Mouse (Mus musculus): ENCODE measurements at regions not wholly inside any gene's neighbourhood (a gene's known extent, or its start where the extent isn't known, plus 50 kb on each side); places are given as distances from the start of the nearest gene placed in this dataset.
A peak's percentile ranks its signal among the peaks of the same experiment; 100 is the strongest.

GRCm38 (mm10) chr5:74943737-74944403, 100.7 kb downstream of the Chic2 start:
- Histone ChIP-seq H3K4me3 (ENCODE audit: low read depth, low read length) (peak overlapping the region; percentile 10; the same call in 1 of the 2 replicates), H3K4me2 (ENCODE audit: low read depth, severe bottlenecking) (peak overlapping the region; percentile 36), H3K4me1 (ENCODE audit: control insufficient read depth, insufficient read depth, low read length) (peaks cover 5% of the 10 kb centered on the region; the same call in 1 of the 2 replicates), H3K36me3 (ENCODE audit: control insufficient read depth, insufficient read depth, low read length) (no peaks in the 10 kb centered on the region), H3K9ac (ENCODE audit: low read length) (0 out of 2 replicates have a peak overlapping the region, but pooled peaks have one; percentile 23), H3K9me3 (ENCODE audit: control insufficient read depth, low read length) (no peaks in the 10 kb centered on the region), H3K27ac (replicated peaks; ENCODE audit: low read depth, low read length) (no peak overlapping the region), H3K27me3 (ENCODE audit: control insufficient read depth, insufficient read depth, low read length) (no peaks in the 10 kb centered on the region)
- peak; percentile 65; the same call in 1 of the 2 replicates for ATAC-seq (ENCODE audit: insufficient number of reproducible peaks, low FRiP score, low TSS enrichment, low read depth)
- DNase-seq (ENCODE audit: low spot score) = peak; percentile 93
- WGBS = under 1% methylated on average over 23 of the region's 23 CpGs

- H3K4me3 ChIP-seq (ENCODE audit: low read depth, low read length) = no peak overlapping the region
- H3K36me3 ChIP-seq (ENCODE audit: control insufficient read depth, insufficient read depth, low read length) = no peaks in the 10 kb centered on the region
- peak overlapping the region; percentile 23; the same call in 1 of the 2 replicates for H3K27ac ChIP-seq (replicated peaks; ENCODE audit: low read depth, low read length)
- H3K27me3 ChIP-seq (ENCODE audit: control insufficient read depth, insufficient read depth, low read length) = no peaks in the 10 kb centered on the region
- peak; percentile 65 for DNase-seq (ENCODE audit: low spot score)
- no peaks in the 10 kb centered on the region for H3K9me3 ChIP-seq (ENCODE audit: control insufficient read depth, low read length)
- H3K4me1 ChIP-seq (ENCODE audit: control insufficient read depth, insufficient read depth, low read length) = peaks cover 8% of the 10 kb centered on the region; the same call in 1 of the 2 replicates
- WGBS = 2% methylated on average over 13 of the region's 13 CpGs
- peak overlapping the region; percentile 25; the same call in 1 of the 2 replicates for H3K4me2 ChIP-seq (ENCODE audit: low read depth, severe bottlenecking)
- ATAC-seq (ENCODE audit: insufficient number of reproducible peaks, low FRiP score, low TSS enrichment, low read depth) = peak; percentile 23; the same call in 1 of the 2 replicates
- no peak overlapping the region for H3K9ac ChIP-seq (ENCODE audit: low read length)
Measured at GRCm38 (mm10) chr5:74941426-74941825, 103.1 kb downstream of the Chic2 start.

GRCm38 (mm10) chr5:74937416-74937940, 107.1 kb downstream of the Chic2 start:
- no peak for ATAC-seq (ENCODE audit: insufficient number of reproducible peaks, low FRiP score, low TSS enrichment, low read depth)
- Histone ChIP-seq H3K9ac (ENCODE audit: low read length) (no peak overlapping the region), H3K4me3 (ENCODE audit: low read depth, low read length) (no peak overlapping the region), H3K4me1 (ENCODE audit: control insufficient read depth, insufficient read depth, low read length) (peaks cover 10% of the 10 kb centered on the region; the same call in 1 of the 2 replicates), H3K27ac (replicated peaks; ENCODE audit: low read depth, low read length) (no peak overlapping the region), H3K27me3 (ENCODE audit: control insufficient read depth, insufficient read depth, low read length) (no peaks in the 10 kb centered on the region), H3K4me2 (ENCODE audit: low read depth, severe bottlenecking) (no peak overlapping the region), H3K9me3 (ENCODE audit: control insufficient read depth, low read length) (no peaks in the 10 kb centered on the region), H3K36me3 (ENCODE audit: control insufficient read depth, insufficient read depth, low read length) (no peaks in the 10 kb centered on the region)
- 46% methylated on average over 7 of the region's 7 CpGs for WGBS
- no peak for DNase-seq (ENCODE audit: low spot score)

GRCm38 (mm10) chr5:74936087-74936486, 108.5 kb downstream of the Chic2 start:
- peaks cover 11% of the 10 kb centered on the region for H3K4me1 ChIP-seq (ENCODE audit: control insufficient read depth, insufficient read depth, low read length)
- 70% methylated on average over 5 of the region's 5 CpGs for WGBS
- H3K9ac ChIP-seq (ENCODE audit: low read length) = no peak overlapping the region
- H3K4me3 ChIP-seq (ENCODE audit: low read depth, low read length) = no peak overlapping the region
- H3K27me3 ChIP-seq (ENCODE audit: control insufficient read depth, insufficient read depth, low read length) = no peaks in the 10 kb centered on the region
- H3K9me3 ChIP-seq (ENCODE audit: control insufficient read depth, low read length) = no peaks in the 10 kb centered on the region
- ATAC-seq (ENCODE audit: insufficient number of reproducible peaks, low FRiP score, low TSS enrichment, low read depth) = no peak
- no peak for DNase-seq (ENCODE audit: low spot score)
- H3K4me2 ChIP-seq (ENCODE audit: low read depth, severe bottlenecking) = no peak overlapping the region
- no peaks in the 10 kb centered on the region for H3K36me3 ChIP-seq (ENCODE audit: control insufficient read depth, insufficient read depth, low read length)
- no peak overlapping the region for H3K27ac ChIP-seq (replicated peaks; ENCODE audit: low read depth, low read length)

- DNase-seq (ENCODE audit: low spot score) = no peak
- no peaks in the 10 kb centered on the region for H3K36me3 ChIP-seq (ENCODE audit: control insufficient read depth, insufficient read depth, low read length)
- no peak overlapping the region for H3K4me3 ChIP-seq (ENCODE audit: low read depth, low read length)
- ATAC-seq (ENCODE audit: insufficient number of reproducible peaks, low FRiP score, low TSS enrichment, low read depth) = no peak
- H3K9ac ChIP-seq (ENCODE audit: low read length) = no peak overlapping the region
- H3K27ac ChIP-seq (replicated peaks; ENCODE audit: low read depth, low read length) = no peak overlapping the region
- WGBS = 78% methylated on average over 8 of the region's 8 CpGs
- peaks cover 11% of the 10 kb centered on the region for H3K4me1 ChIP-seq (ENCODE audit: control insufficient read depth, insufficient read depth, low read length)
- no peak overlapping the region for H3K4me2 ChIP-seq (ENCODE audit: low read depth, severe bottlenecking)
- no peaks in the 10 kb centered on the region for H3K27me3 ChIP-seq (ENCODE audit: control insufficient read depth, insufficient read depth, low read length)
- H3K9me3 ChIP-seq (ENCODE audit: control insufficient read depth, low read length) = no peaks in the 10 kb centered on the region
Measured at GRCm38 (mm10) chr5:74935676-74936075, 108.9 kb downstream of the Chic2 start.

GRCm38 (mm10) chr5:74933276-74933675, 111.3 kb downstream of the Chic2 start:
- Histone ChIP-seq H3K27ac (replicated peaks; ENCODE audit: low read depth, low read length) (no peak overlapping the region), H3K4me3 (ENCODE audit: low read depth, low read length) (no peak overlapping the region), H3K4me1 (ENCODE audit: control insufficient read depth, insufficient read depth, low read length) (peaks cover 11% of the 10 kb centered on the region), H3K9me3 (ENCODE audit: control insufficient read depth, low read length) (no peaks in the 10 kb centered on the region), H3K36me3 (ENCODE audit: control insufficient read depth, insufficient read depth, low read length) (no peaks in the 10 kb centered on the region), H3K9ac (ENCODE audit: low read length) (no peak overlapping the region), H3K27me3 (ENCODE audit: control insufficient read depth, insufficient read depth, low read length) (no peaks in the 10 kb centered on the region), H3K4me2 (ENCODE audit: low read depth, severe bottlenecking) (no peak overlapping the region)
- 89% methylated on average over 3 of the region's 3 CpGs for WGBS
- DNase-seq (ENCODE audit: low spot score) (no peak), ATAC-seq (ENCODE audit: insufficient number of reproducible peaks, low FRiP score, low TSS enrichment, low read depth) (no peak)

GRCm38 (mm10) chr5:74932206-74932605, 112.4 kb downstream of the Chic2 start:
- 61% methylated on average over 13 of the region's 13 CpGs for WGBS
- no peaks in the 10 kb centered on the region for H3K36me3 ChIP-seq (ENCODE audit: control insufficient read depth, insufficient read depth, low read length)
- H3K4me1 ChIP-seq (ENCODE audit: control insufficient read depth, insufficient read depth, low read length) = peaks cover 8% of the 10 kb centered on the region
- DNase-seq (ENCODE audit: low spot score) (no peak), ATAC-seq (ENCODE audit: insufficient number of reproducible peaks, low FRiP score, low TSS enrichment, low read depth) (no peak)
- no peaks in the 10 kb centered on the region for H3K9me3 ChIP-seq (ENCODE audit: control insufficient read depth, low read length)
- no peak overlapping the region for H3K4me3 ChIP-seq (ENCODE audit: low read depth, low read length)
- H3K9ac ChIP-seq (ENCODE audit: low read length) = no peak overlapping the region
- no peak overlapping the region for H3K27ac ChIP-seq (replicated peaks; ENCODE audit: low read depth, low read length)
- H3K4me2 ChIP-seq (ENCODE audit: low read depth, severe bottlenecking) = 0 out of 2 replicates have a peak overlapping the region, but pooled peaks have one; percentile 2
- H3K27me3 ChIP-seq (ENCODE audit: control insufficient read depth, insufficient read depth, low read length) = no peaks in the 10 kb centered on the region

GRCm38 (mm10) chr5:74931765-74932164, 112.8 kb downstream of the Chic2 start:
- no peaks in the 10 kb centered on the region for H3K9me3 ChIP-seq (ENCODE audit: control insufficient read depth, low read length)
- peaks cover 8% of the 10 kb centered on the region for H3K4me1 ChIP-seq (ENCODE audit: control insufficient read depth, insufficient read depth, low read length)
- no peaks in the 10 kb centered on the region for H3K36me3 ChIP-seq (ENCODE audit: control insufficient read depth, insufficient read depth, low read length)
- no peak overlapping the region for H3K27ac ChIP-seq (replicated peaks; ENCODE audit: low read depth, low read length)
- no peak overlapping the region for H3K9ac ChIP-seq (ENCODE audit: low read length)
- no peaks in the 10 kb centered on the region for H3K27me3 ChIP-seq (ENCODE audit: control insufficient read depth, insufficient read depth, low read length)
- no peak for DNase-seq (ENCODE audit: low spot score)
- ATAC-seq (ENCODE audit: insufficient number of reproducible peaks, low FRiP score, low TSS enrichment, low read depth) = no peak
- 0 out of 2 replicates have a peak overlapping the region, but pooled peaks have one; percentile 2 for H3K4me2 ChIP-seq (ENCODE audit: low read depth, severe bottlenecking)
- 45% methylated on average over 12 of the region's 12 CpGs for WGBS
- no peak overlapping the region for H3K4me3 ChIP-seq (ENCODE audit: low read depth, low read length)

Measured in limb, embryonic 11.5 days (tissue).